Mouse (Mus musculus): ENCODE results near the gene Kif13a. TPM values are rescaled to one million over a fixed set of nuclear protein-coding genes. Genes with fewer than 3 reads are reported as not detected.

Kif13a gene
- total and polyA plus RNA-seq, 3 experiments = 1.2 to 1.7 TPM; not detected in 1

DNA sequence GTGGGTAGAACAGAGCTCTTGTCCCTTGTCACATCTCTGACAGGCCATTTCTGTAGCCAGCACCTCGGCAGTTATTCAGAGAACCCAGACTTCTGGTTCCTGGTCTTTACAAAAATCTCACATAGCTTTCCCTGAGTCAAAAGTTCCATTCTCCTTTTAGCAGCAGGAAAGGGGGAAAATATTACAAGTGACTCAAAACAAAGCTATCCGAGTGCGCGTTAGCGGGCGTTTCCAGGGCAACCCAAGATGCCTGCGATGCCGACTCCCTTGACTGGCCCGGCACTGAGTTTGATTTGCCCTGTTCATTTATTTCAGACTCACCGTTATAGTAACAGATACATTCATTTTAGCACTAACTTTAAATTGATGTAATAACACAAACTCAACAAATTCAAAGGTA lies 21.8 kb downstream of the Kif13a start:
- H3K9me3 ChIP-seq (replicated peaks; ENCODE audit: insufficient read depth, low read length) = no peaks in the 10 kb centered on the region
- no peak overlapping the region for H3K9ac ChIP-seq (ENCODE audit: control insufficient read depth, low read depth, low read length, poor library complexity, severe bottlenecking)
- H3K4me3 ChIP-seq (ENCODE audit: control insufficient read depth in 1 of 2, insufficient read depth in 1 of 2, low read depth in 2 of 2, low read length in 2 of 2) = no peak overlapping the region
- TF ChIP-seq CHD1 (IDR thresholded peaks at IDR 0.05; ENCODE audit: low read depth, low read length) (no peak), GABPA (IDR thresholded peaks at IDR 0.05; ENCODE audit: low read depth, low read length) (no peak), UBTF (IDR thresholded peaks at IDR 0.05; ENCODE audit: borderline replicate concordance, insufficient read depth, low read depth, low read length) (no peak), GATA1 (IDR thresholded peaks at IDR 0.05; ENCODE audit: low read depth, low read length) (no peak), BHLHE40 (IDR thresholded peaks at IDR 0.05; ENCODE audit: borderline replicate concordance, low read depth, low read length) (no peak), MAZ (IDR thresholded peaks at IDR 0.05; ENCODE audit: low read depth, low read length) (no peak), ZMIZ1 (IDR thresholded peaks at IDR 0.05; ENCODE audit: low read depth, low read length) (no peak), RAD21 (IDR thresholded peaks at IDR 0.05; ENCODE audit: low read depth, low read length) (no peak), CHD2 (IDR thresholded peaks at IDR 0.05; ENCODE audit: low read length) (no peak), MAX (IDR thresholded peaks at IDR 0.05; ENCODE audit: low read length) (no peak), MAFK (IDR thresholded peaks at IDR 0.05; ENCODE audit: borderline replicate concordance, low read depth, low read length) (no peak), E2F4 (IDR thresholded peaks at IDR 0.05; ENCODE audit: borderline replicate concordance, low read depth, low read length) (no peak), EP300 (IDR thresholded peaks at IDR 0.05; ENCODE audit: low read depth in 1 of 2, low read length in 2 of 2) (no peak), NELFE (IDR thresholded peaks at IDR 0.05; ENCODE audit: low read depth, low read length) (no peak), CTCF (IDR thresholded peaks at IDR 0.05 in 2 of 3, conservative IDR thresholded peaks at IDR 0.05 in 1 of 3; ENCODE audit: control insufficient read depth in 1 of 3, insufficient read depth in 1 of 3, low read depth in 2 of 3, low read length in 3 of 3, poor library complexity in 1 of 3, severe bottlenecking in 1 of 3) (no peak), ELF1 (IDR thresholded peaks at IDR 0.05; ENCODE audit: low read depth, low read length) (no peak), POLR2AphosphoS5 (IDR thresholded peaks at IDR 0.05; ENCODE audit: borderline replicate concordance, low read depth, low read length) (no peak)
- 0 out of 4 replicates have a peak, but pooled peaks cover 0 to 4% of the 10 kb centered on the region in 2 experiments for H3K4me1 ChIP-seq (ENCODE audit: control insufficient read depth in 1 of 2, insufficient read depth in 2 of 2, low read length in 2 of 2)
- H3K36me3 ChIP-seq (ENCODE audit: control insufficient read depth in 1 of 2, insufficient read depth in 2 of 2, low read length in 2 of 2) = no peaks in the 10 kb centered on the region
- no peak overlapping the region for H3K27ac ChIP-seq (ENCODE audit: control insufficient read depth, low read depth, low read length)
- H3K27me3 ChIP-seq (ENCODE audit: control insufficient read depth in 1 of 2, insufficient read depth in 2 of 2, low read length in 2 of 2) = no peaks in the 10 kb centered on the region
- DNase-seq (ENCODE audit: low read depth, low spot score) = no peak
- H3K79me2 ChIP-seq (ENCODE audit: control insufficient read depth, insufficient read depth, low read length, poor library complexity) = no peaks in the 10 kb centered on the region

DNA sequence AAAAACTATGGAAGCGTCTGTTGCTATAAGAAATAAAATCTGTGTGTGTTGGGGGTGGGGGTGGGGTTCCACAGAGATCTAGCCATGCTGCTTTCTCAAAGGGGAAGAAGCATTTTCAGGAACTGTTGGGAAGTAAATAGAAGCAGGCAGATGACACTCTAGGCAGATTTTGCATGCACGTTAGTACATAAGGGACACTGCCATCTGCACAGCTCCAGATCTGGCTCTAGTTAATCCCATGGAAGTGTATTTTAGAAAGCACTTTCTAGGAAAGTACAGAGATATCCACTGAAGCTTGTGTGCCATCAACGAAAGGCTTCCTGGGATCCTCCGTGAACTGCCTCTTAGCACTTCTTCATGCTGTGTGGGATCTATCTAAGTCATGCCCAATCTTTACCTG lies 22.6 kb downstream of the Kif13a start:
- Histone ChIP-seq H3K4me3 (ENCODE audit: control insufficient read depth in 1 of 2, insufficient read depth in 1 of 2, low read depth in 2 of 2, low read length in 2 of 2) (no peak overlapping the region), H3K79me2 (ENCODE audit: control insufficient read depth, insufficient read depth, low read length, poor library complexity) (no peaks in the 10 kb centered on the region), H3K36me3 (ENCODE audit: control insufficient read depth in 1 of 2, insufficient read depth in 2 of 2, low read length in 2 of 2) (no peaks in the 10 kb centered on the region), H3K27ac (ENCODE audit: control insufficient read depth, low read depth, low read length) (no peak overlapping the region), H3K9me3 (replicated peaks; ENCODE audit: insufficient read depth, low read length) (no peaks in the 10 kb centered on the region), H3K9ac (ENCODE audit: control insufficient read depth, low read depth, low read length, poor library complexity, severe bottlenecking) (no peak overlapping the region), H3K4me1 (ENCODE audit: control insufficient read depth in 1 of 2, insufficient read depth in 2 of 2, low read length in 2 of 2) (0 out of 4 replicates have a peak, but pooled peaks cover 0 to 4% of the 10 kb centered on the region in 2 experiments), H3K27me3 (ENCODE audit: control insufficient read depth in 1 of 2, insufficient read depth in 2 of 2, low read length in 2 of 2) (no peaks in the 10 kb centered on the region)
- DNase-seq (ENCODE audit: low read depth, low spot score) = no peak
- TF ChIP-seq POLR2AphosphoS2 (IDR thresholded peaks at IDR 0.05; ENCODE audit: low read length) = no peak
- TF ChIP-seq ZMIZ1 (IDR thresholded peaks at IDR 0.05; ENCODE audit: low read depth, low read length) = no peak
- TF ChIP-seq CTCF (IDR thresholded peaks at IDR 0.05 in 2 of 3, conservative IDR thresholded peaks at IDR 0.05 in 1 of 3; ENCODE audit: control insufficient read depth in 1 of 3, insufficient read depth in 1 of 3, low read depth in 2 of 3, low read length in 3 of 3, poor library complexity in 1 of 3, severe bottlenecking in 1 of 3) = no peak
- TF ChIP-seq RCOR1 (IDR thresholded peaks at IDR 0.05; ENCODE audit: low read depth, low read length) = no peak
- no peak for TF ChIP-seq SIN3A (IDR thresholded peaks at IDR 0.05; ENCODE audit: low read length)
- TF ChIP-seq POLR2A (IDR thresholded peaks at IDR 0.05; ENCODE audit: control insufficient read depth in 1 of 2, insufficient read depth in 1 of 2, low read depth in 1 of 2, low read length in 2 of 2, poor library complexity in 1 of 2) = no peak
- TF ChIP-seq UBTF (IDR thresholded peaks at IDR 0.05; ENCODE audit: borderline replicate concordance, insufficient read depth, low read depth, low read length) = no peak
- TF ChIP-seq USF2 (IDR thresholded peaks at IDR 0.05; ENCODE audit: borderline replicate concordance in 1 of 2, insufficient read depth in 1 of 2, low read depth in 1 of 2, low read length in 2 of 2) = no peak
- no peak for TF ChIP-seq EP300 (IDR thresholded peaks at IDR 0.05; ENCODE audit: low read depth in 1 of 2, low read length in 2 of 2)
- no peak for TF ChIP-seq RAD21 (IDR thresholded peaks at IDR 0.05; ENCODE audit: low read depth, low read length)
- TF ChIP-seq CHD1 (IDR thresholded peaks at IDR 0.05; ENCODE audit: low read depth, low read length) = no peak
- TF ChIP-seq ZC3H11A (IDR thresholded peaks at IDR 0.05; ENCODE audit: low read depth, low read length) = no peak
- no peak for TF ChIP-seq HCFC1 (IDR thresholded peaks at IDR 0.05; ENCODE audit: low read depth, low read length)
- no peak for TF ChIP-seq MAZ (IDR thresholded peaks at IDR 0.05; ENCODE audit: low read depth, low read length)
- no peak for TF ChIP-seq GATA1 (IDR thresholded peaks at IDR 0.05; ENCODE audit: low read depth, low read length)
- TF ChIP-seq TBP (IDR thresholded peaks at IDR 0.05; ENCODE audit: low read depth, low read length) = no peak
- no peak for TF ChIP-seq MAFK (IDR thresholded peaks at IDR 0.05; ENCODE audit: borderline replicate concordance, low read depth, low read length)
- no peak for TF ChIP-seq TAL1 (IDR thresholded peaks at IDR 0.05; ENCODE audit: low read length)
- TF ChIP-seq E2F4 (IDR thresholded peaks at IDR 0.05; ENCODE audit: borderline replicate concordance, low read depth, low read length) = no peak

Data from MEL (cell line).